Mouse (Mus musculus) E14TG2a.4 (cell line): ENCODE measurements at regions not wholly inside any gene's neighbourhood (a gene's known extent, or its start where the extent isn't known, plus 50 kb on each side); places are given as distances from the start of the nearest gene placed in this dataset.
"Not testable (repeated sequence)": the region's sequence is repeated elsewhere in the genome, so short reads cannot be mapped to it uniquely, and the experiment has no call there.

Experiments
- H3K27me3 ChIP-seq: 2 replicates; pipeline ENCODE4 v1.6.1; 2014; ENCODE audit warnings: low read length, control low read depth; ENCODE audit not compliant: insufficient read depth
- H3K36me3 ChIP-seq: 2 replicates; pipeline ENCODE4 v1.6.1; 2014; ENCODE audit warnings: low read length, control low read depth; ENCODE audit not compliant: insufficient read depth
- H3K4me1 ChIP-seq: replicated peaks from 2 replicates; pipeline ENCODE4 v1.6.1; 2014; ENCODE audit warnings: low read depth, low read length, control low read depth
- H3K4me3 ChIP-seq: replicated peaks from 2 replicates; pipeline ENCODE4 v1.5.1; 2014; ENCODE audit warnings: mild to moderate bottlenecking, low read length
- H3K9me3 ChIP-seq: 2 replicates; pipeline ENCODE4 v1.6.1; 2014; ENCODE audit warnings: low read length, control low read depth
- CTCF ChIP-seq: conservative IDR thresholded peaks from 2 replicates; pipeline ENCODE4 v1.5.1; 2014; ENCODE audit warnings: low read length
- NANOG ChIP-seq: IDR thresholded peaks from 2 replicates; pipeline ENCODE4 v1.6.1; 2014; ENCODE audit warnings: borderline replicate concordance, low read length, mixed read lengths
- POU5F1 ChIP-seq: IDR thresholded peaks from 2 replicates; pipeline ENCODE4 v1.6.1; 2014; ENCODE audit warnings: low read length, borderline replicate concordance

DNA sequence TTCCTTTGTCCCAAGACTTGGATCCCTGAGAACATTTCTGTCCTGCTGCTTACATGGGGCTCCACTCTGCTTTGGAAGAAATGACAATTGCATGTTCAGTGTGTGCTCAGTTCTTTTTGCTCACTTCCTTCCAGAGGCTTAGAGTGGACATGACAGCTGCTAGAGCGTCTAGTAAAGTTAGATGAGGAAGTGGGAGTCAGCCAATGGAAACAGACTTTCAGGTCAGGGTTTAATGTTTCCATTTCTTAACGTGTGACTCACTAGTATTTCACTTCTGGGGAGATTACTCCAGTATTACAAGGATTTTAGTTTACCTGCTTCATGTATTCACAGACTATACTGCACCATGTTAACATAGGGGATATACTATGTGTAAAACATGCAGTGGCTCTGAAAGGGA, 759.3 kb upstream of the Gm38303 start:
- H3K36me3 ChIP-seq = no peaks in the 10 kb centered on the region
- TF ChIP-seq CTCF (no peak), NANOG (no peak), POU5F1 (no peak)
- no peak overlapping the region for H3K4me3 ChIP-seq
- H3K9me3 ChIP-seq = 0 out of 2 replicates have a peak, but pooled peaks cover 2% of the 10 kb centered on the region
- no peaks in the 10 kb centered on the region for H3K27me3 ChIP-seq
- H3K4me1 ChIP-seq = no peaks in the 10 kb centered on the region

GRCm38 (mm10) chr3:11094138-11094537, 758.7 kb upstream of the Gm38303 start:
- no peaks in the 10 kb centered on the region for H3K27me3 ChIP-seq
- H3K4me1 ChIP-seq = no peaks in the 10 kb centered on the region
- H3K36me3 ChIP-seq = no peaks in the 10 kb centered on the region
- TF ChIP-seq POU5F1 (no peak), CTCF (peak; percentile 32; the same call in 1 of the 2 replicates)
- H3K4me3 ChIP-seq = no peak overlapping the region
- 0 out of 2 replicates have a peak, but pooled peaks cover 2% of the 10 kb centered on the region for H3K9me3 ChIP-seq

GRCm38 (mm10) chr3:11083291-11083690, 747.8 kb upstream of the Gm38303 start:
- TF ChIP-seq NANOG = no peak
- no peak for TF ChIP-seq CTCF
- no peak for TF ChIP-seq POU5F1
- Histone ChIP-seq H3K9me3 (peaks cover 34% of the 10 kb centered on the region), H3K4me3 (no peak overlapping the region), H3K36me3 (no peaks in the 10 kb centered on the region), H3K27me3 (no peaks in the 10 kb centered on the region), H3K4me1 (no peaks in the 10 kb centered on the region)

- TF ChIP-seq POU5F1 (no peak), NANOG (no peak), CTCF (no peak)
- H3K9me3 ChIP-seq = no peaks in the 10 kb centered on the region
Observed at GRCm38 (mm10) chr3:11074012-11074411, 738.5 kb upstream of the Gm38303 start.

DNA sequence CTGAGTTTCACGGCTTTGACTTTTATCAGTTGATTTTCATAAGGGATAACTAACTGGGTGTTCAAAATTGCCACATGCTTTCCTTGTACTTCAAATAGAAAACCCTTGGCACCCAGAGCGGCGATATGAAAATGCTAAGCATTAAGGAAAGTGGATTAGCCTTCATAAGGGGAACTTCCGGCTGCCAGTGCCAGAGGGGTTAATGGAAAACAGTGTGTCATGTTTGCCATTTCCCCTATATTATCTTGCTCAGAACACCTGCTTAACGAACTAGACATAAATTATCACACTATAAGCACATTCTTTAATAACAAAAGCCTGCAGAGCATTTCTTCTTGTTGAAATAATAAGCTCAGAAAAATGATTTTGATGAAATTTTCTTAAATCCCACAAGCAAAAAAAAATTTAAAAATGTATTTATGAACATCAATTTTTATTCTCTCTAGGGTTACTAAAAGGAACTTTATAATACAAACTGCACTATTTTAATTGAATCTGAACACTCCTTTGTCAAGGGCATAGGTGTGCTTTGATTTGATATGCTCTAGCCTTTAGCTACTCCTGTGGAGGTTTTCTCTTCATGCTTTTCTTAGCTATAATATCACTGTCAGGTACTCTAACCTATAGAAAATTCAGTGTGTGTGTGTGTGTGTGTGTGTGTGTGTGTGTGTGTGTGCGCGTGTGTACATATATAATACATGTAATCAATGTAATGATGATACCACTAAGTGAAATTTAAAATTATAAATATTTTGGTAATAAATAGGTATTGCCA, 699.7 kb upstream of the Gm38303 start:
- no peak for TF ChIP-seq NANOG
- no peak for TF ChIP-seq CTCF
- TF ChIP-seq POU5F1 = no peak
- no peak overlapping the region for H3K4me3 ChIP-seq
- no peaks in the 10 kb centered on the region for H3K27me3 ChIP-seq
- no peaks in the 10 kb centered on the region for H3K36me3 ChIP-seq
- H3K4me1 ChIP-seq = no peaks in the 10 kb centered on the region
- H3K9me3 ChIP-seq = no peaks in the 10 kb centered on the region

More at GRCm38 (mm10) chr3:11074012-11074411, 738.5 kb upstream of the Gm38303 start:
- Histone ChIP-seq H3K4me3 (no peak overlapping the region), H3K36me3 (no peaks in the 10 kb centered on the region), H3K4me1 (no peaks in the 10 kb centered on the region), H3K27me3 (no peaks in the 10 kb centered on the region)

DNA sequence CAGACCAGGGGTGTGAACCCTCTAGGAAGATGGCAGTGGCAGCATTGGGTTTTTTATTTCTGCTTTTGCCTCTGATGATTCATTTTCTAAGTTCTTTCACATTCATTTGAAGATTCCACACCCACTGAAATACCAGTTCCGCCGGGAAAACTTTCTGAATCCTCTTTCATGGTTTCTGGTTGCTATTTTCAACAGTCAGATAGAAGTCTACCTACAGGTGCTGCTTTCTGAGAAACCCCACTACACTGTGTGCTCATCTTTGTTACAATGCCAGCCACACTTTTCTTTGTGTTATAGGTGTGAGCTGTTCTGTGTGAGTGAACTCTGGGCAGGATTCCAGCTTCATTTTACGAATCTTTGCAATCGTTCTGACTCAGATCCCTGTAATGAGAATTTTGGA, 694.5 kb upstream of the Gm38303 start:
- H3K27me3 ChIP-seq = no peaks in the 10 kb centered on the region
- H3K4me3 ChIP-seq = no peak overlapping the region
- H3K4me1 ChIP-seq = no peaks in the 10 kb centered on the region
- H3K9me3 ChIP-seq = no peaks in the 10 kb centered on the region
- TF ChIP-seq CTCF (no peak), NANOG (no peak), POU5F1 (no peak)
- H3K36me3 ChIP-seq = no peaks in the 10 kb centered on the region

- TF ChIP-seq NANOG = no peak
- TF ChIP-seq CTCF = no peak
- H3K27me3 ChIP-seq = no peaks in the 10 kb centered on the region
- H3K4me1 ChIP-seq = no peaks in the 10 kb centered on the region
- no peaks in the 10 kb centered on the region for H3K36me3 ChIP-seq
- H3K9me3 ChIP-seq = no peaks in the 10 kb centered on the region
- H3K4me3 ChIP-seq = no peak overlapping the region
Observed at GRCm38 (mm10) chr3:11024422-11024821, 688.9 kb upstream of the Gm38303 start.

- Histone ChIP-seq H3K4me1 (no peaks in the 10 kb centered on the region), H3K36me3 (no peaks in the 10 kb centered on the region), H3K4me3 (no peak overlapping the region), H3K9me3 (no peaks in the 10 kb centered on the region), H3K27me3 (peaks cover 2% of the 10 kb centered on the region; the same call in 1 of the 2 replicates)
- TF ChIP-seq CTCF (no peak), NANOG (no peak), POU5F1 (no peak)
Observed at GRCm38 (mm10) chr3:11020048-11020447, 684.6 kb upstream of the Gm38303 start.

DNA sequence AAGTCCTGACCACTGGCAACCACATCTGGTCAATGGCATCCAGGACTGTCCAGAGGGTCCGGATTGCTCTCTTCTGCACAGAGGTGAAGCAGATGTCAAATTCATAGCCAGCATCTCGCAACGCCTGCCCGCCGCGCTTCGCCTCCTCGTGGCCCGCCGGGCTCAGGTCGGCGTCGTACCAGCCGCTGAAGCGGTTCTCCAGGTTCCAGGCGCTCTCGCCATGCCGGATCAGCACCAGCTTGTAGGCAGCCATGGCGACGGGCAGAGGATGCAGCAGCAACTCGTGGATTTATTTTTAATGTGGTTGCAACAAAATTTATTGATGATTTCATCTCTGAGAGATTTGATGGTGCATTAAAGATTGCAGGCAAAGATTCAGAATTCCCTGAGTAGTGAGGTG, 679.4 kb upstream of the Gm38303 start:
- H3K4me3 ChIP-seq, H3K27me3 ChIP-seq, H3K9me3 ChIP-seq, H3K4me1 ChIP-seq, H3K36me3 ChIP-seq: not testable (repeated sequence)
